Mouse (Mus musculus) liver, embryonic 12.5 days (tissue): ENCODE results near the gene Nat9. TPM values are rescaled to one million over a fixed set of nuclear protein-coding genes. Genes with fewer than 3 reads are reported as not detected.

Experiments used
- ATAC-seq: fragments of 200-750 bp; cut with Nextera tagmentation; 2 replicates; pipeline ENCODE4 v1.8.0; 2017; ENCODE audit warnings: moderate number of reproducible peaks, mild to moderate bottlenecking, moderate library complexity
- H3K27ac ChIP-seq: fragments of 300-500 bp; sonication (generic); 2 replicates; pipeline ENCODE4 v1.5.1; 2016; ENCODE audit warnings: mild to moderate bottlenecking
- H3K27me3 ChIP-seq: fragments of 300-500 bp; sonication (generic); replicated peaks from 2 replicates; pipeline ENCODE4 v1.6.1; 2016; ENCODE audit warnings: mild to moderate bottlenecking, moderate library complexity
- H3K36me3 ChIP-seq: fragments of 300-500 bp; sonication (generic); 2 replicates; pipeline ENCODE4 v1.6.1; 2016; ENCODE audit warnings: mild to moderate bottlenecking, moderate library complexity
- H3K4me1 ChIP-seq: fragments of 300-500 bp; sonication (generic); 2 replicates; pipeline ENCODE4 v1.6.1; 2016
- H3K4me2 ChIP-seq: fragments of 300-500 bp; sonication (generic); 2 replicates; pipeline ENCODE4 v1.6.1; 2016; ENCODE audit warnings: mild to moderate bottlenecking, moderate library complexity
- H3K4me3 ChIP-seq: fragments of 300-500 bp; sonication (generic); 2 replicates; pipeline ENCODE4 v1.5.1; 2016; ENCODE audit warnings: mild to moderate bottlenecking, moderate library complexity
- H3K9ac ChIP-seq: fragments of 300-500 bp; sonication (generic); 2 replicates; pipeline ENCODE4 v1.6.1; 2016; ENCODE audit warnings: mild to moderate bottlenecking, moderate library complexity
- H3K9me3 ChIP-seq: fragments of 300-500 bp; sonication (generic); replicated peaks from 2 replicates; pipeline ENCODE4 v1.6.1; 2016; ENCODE audit warnings: mild to moderate bottlenecking, moderate library complexity
- whole genome bisulfite sequencing: fragments of 180-500 bp; shearing (Covaris S2); methylation state at CpG from one replicate; pipeline ENCODE4 v1.1.7; 2016; ENCODE audit not compliant: insufficient replicate concordance; 5-methylcytosine and 5-hydroxymethylcytosine counted together
- polyA plus RNA-seq: library from polyadenylated mRNA; unstranded; fragments of >200 nt; fragmentation: Nextera tagmentation; extraction: Ambion mirVana; gene quantifications from 2 replicates; pipeline ENCODE4 v1.2.1, GENCODE M21; 2016

Nat9 gene
- polyA plus RNA-seq, 1 experiment from 2014 or later = 12.9 TPM

DNA sequence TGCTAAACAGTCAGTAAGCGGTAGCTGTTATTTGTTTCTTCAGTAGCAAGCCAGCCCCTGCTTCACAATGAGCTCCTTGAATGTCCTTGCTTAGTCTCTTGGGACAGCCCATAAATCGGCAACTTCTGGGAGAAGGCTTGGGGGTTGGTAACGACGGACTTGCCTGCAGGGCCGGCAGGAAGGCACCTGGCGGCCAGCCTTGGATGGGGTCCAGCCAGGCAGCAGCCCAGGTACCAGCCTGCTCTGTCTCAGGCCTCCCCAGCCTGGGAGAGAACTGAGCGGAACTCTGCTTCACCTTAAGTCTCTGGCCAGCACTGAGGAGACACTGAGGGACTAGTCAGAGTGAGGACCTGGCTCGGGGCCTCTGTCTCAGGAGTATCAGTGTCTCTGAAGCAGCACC is 16.5 kb downstream of the Nat9 start:
- Histone ChIP-seq H3K27me3 (no peaks in the 10 kb centered on the region), H3K27ac (no peak overlapping the region), H3K4me3 (no peak overlapping the region), H3K4me2 (no peak overlapping the region), H3K9ac (no peak overlapping the region), H3K36me3 (peaks cover 22% of the 10 kb centered on the region), H3K9me3 (no peaks in the 10 kb centered on the region), H3K4me1 (peaks cover 64% of the 10 kb centered on the region)
- ATAC-seq = no peak
- 70% methylated on average over 8 of the region's 8 CpGs for WGBS

- H3K4me1 ChIP-seq = peaks cover 64% of the 10 kb centered on the region
- no peak overlapping the region for H3K9ac ChIP-seq
- no peaks in the 10 kb centered on the region for H3K9me3 ChIP-seq
- H3K36me3 ChIP-seq = peaks cover 18% of the 10 kb centered on the region
- ATAC-seq = no peak
- 78% methylated on average over 4 of the region's 4 CpGs for WGBS
- H3K4me3 ChIP-seq = no peak overlapping the region
- no peaks in the 10 kb centered on the region for H3K27me3 ChIP-seq
- H3K27ac ChIP-seq = no peak overlapping the region
- no peak overlapping the region for H3K4me2 ChIP-seq
Measured at GRCm38 (mm10) chr11:115169430-115169829, 18.2 kb downstream of the Nat9 start.

DNA sequence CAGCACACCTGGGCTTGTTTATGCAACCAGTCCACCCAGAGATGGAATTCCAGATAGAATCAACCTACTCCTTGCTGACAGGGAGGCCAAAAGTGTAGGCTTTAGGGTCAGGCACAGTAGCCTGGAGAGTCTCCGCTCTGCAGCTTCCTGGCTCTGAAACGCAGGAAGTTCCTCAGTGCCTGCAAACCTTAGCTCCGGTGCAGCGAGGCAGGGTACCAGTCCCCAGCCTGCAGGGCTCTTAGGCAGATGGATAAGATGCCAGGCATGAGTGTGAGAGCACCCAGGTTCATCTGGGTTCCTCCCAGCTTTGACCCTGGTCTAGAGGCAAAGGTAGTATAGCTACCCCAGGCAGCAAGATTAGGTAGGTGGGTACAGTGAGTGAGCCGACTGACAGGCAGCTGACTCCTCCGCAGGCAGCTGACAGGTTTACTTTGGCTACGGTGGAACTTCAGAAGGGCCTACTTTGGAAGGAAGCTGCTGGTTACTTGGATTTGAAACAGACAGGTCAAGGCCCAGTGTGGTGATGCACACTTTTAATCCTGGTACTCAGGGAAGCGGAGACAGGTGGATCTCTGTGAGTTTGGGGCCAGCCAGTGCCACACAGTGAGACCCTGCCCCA is 19.9 kb downstream of the Nat9 start:
- ATAC-seq = no peak
- WGBS = 69% methylated on average over 8 of the region's 8 CpGs
- peaks cover 57% of the 10 kb centered on the region for H3K4me1 ChIP-seq

DNA sequence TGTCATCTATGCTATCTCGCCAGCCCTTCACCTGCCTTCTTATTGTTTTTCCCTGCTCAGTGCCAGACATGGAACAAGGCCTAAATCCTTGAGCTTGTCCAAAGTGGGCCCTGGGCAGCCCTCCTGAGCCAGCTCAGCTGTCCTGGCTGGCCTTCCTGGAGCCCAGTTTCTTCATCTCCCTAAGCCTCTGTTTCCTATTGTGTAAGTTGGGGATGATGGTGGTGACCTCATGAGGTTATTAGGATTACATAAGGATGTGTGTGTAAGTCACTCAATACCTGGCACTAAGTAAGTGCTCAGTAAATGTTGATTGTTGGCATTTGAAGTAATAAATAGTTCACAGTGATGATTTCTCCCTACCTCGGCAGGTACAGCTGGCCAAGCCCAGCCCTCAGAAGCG is 20.9 kb downstream of the Nat9 start:
- no peak overlapping the region for H3K4me2 ChIP-seq
- WGBS = 73% methylated on average over 3 of the region's 3 CpGs
- no peak for ATAC-seq
- H3K4me3 ChIP-seq = no peak overlapping the region
- no peaks in the 10 kb centered on the region for H3K9me3 ChIP-seq
- H3K27ac ChIP-seq = no peak overlapping the region
- H3K9ac ChIP-seq = no peak overlapping the region
- peaks cover 57% of the 10 kb centered on the region for H3K4me1 ChIP-seq
- H3K27me3 ChIP-seq = no peaks in the 10 kb centered on the region
- H3K36me3 ChIP-seq = peaks cover 18% of the 10 kb centered on the region

More for the DNA sequence above, 19.9 kb downstream of the Nat9 start:
- no peaks in the 10 kb centered on the region for H3K27me3 ChIP-seq
- H3K27ac ChIP-seq = no peak overlapping the region
- 0 out of 2 replicates have a peak overlapping the region, but pooled peaks have one; percentile 8 for H3K4me2 ChIP-seq
- H3K36me3 ChIP-seq = peaks cover 18% of the 10 kb centered on the region
- no peaks in the 10 kb centered on the region for H3K9me3 ChIP-seq
- H3K9ac ChIP-seq = no peak overlapping the region
- no peak overlapping the region for H3K4me3 ChIP-seq

- Histone ChIP-seq H3K27me3 (no peaks in the 10 kb centered on the region), H3K9ac (peak overlapping the region; percentile 75), H3K36me3 (peaks cover 12% of the 10 kb centered on the region), H3K27ac (peak overlapping the region; percentile 28; the same call in 1 of the 2 replicates), H3K4me1 (peaks cover 70% of the 10 kb centered on the region), H3K4me2 (peak overlapping the region; percentile 84), H3K4me3 (peak overlapping the region; percentile 70), H3K9me3 (no peaks in the 10 kb centered on the region)
- WGBS = 10% methylated on average over 9 of the region's 9 CpGs
- no peak for ATAC-seq
Measured at GRCm38 (mm10) chr11:115164976-115165374, 22.7 kb downstream of the Nat9 start.

- WGBS = under 1% methylated on average over 12 of the region's 14 CpGs
- no peak for ATAC-seq
Measured at GRCm38 (mm10) chr11:115164341-115164975, 23.2 kb downstream of the Nat9 start.

DNA sequence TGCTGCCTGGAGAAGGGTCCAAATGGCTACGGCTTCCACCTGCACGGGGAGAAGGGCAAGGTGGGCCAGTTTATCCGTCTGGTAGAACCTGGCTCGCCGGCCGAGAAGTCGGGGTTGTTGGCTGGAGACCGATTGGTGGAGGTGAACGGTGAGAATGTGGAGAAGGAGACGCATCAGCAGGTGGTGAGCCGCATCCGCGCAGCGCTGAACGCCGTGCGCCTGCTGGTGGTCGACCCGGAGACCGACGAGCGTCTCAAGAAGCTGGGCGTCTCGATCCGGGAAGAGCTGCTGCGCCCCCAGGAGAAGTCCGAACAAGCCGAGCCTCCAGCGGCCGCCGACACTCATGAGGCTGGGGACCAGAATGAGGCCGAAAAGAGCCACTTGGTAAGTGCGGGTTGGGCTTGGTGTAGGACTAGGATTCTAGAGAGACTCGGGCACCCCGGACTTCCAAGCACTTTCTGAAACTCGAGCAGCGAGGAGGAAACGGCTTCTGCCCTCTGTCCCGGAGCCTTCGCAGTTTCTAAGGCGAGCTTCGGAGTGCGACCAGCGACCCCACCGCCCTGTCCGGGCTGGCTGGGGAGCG is 24.0 kb downstream of the Nat9 start:
- ATAC-seq = peak; percentile 7; the same call in 1 of the 2 replicates
- peaks cover 8% of the 10 kb centered on the region for H3K36me3 ChIP-seq
- peak overlapping the region; percentile 70 for H3K4me3 ChIP-seq
- H3K4me1 ChIP-seq = peaks cover 74% of the 10 kb centered on the region
- peak overlapping the region; percentile 75 for H3K9ac ChIP-seq
- H3K27me3 ChIP-seq = no peaks in the 10 kb centered on the region
- H3K27ac ChIP-seq = peak overlapping the region; percentile 55; the same call in 1 of the 2 replicates
- peak overlapping the region; percentile 84 for H3K4me2 ChIP-seq
- under 1% methylated on average over 47 of the region's 47 CpGs for WGBS
- no peaks in the 10 kb centered on the region for H3K9me3 ChIP-seq

More at GRCm38 (mm10) chr11:115164341-115164975, 23.2 kb downstream of the Nat9 start:
- Histone ChIP-seq H3K4me3 (peak overlapping the region; percentile 70), H3K27ac (peak overlapping the region; percentile 28; the same call in 1 of the 2 replicates), H3K4me1 (peaks cover 70% of the 10 kb centered on the region), H3K4me2 (peak overlapping the region; percentile 84), H3K9me3 (no peaks in the 10 kb centered on the region), H3K27me3 (no peaks in the 10 kb centered on the region), H3K36me3 (peaks cover 11% of the 10 kb centered on the region), H3K9ac (peak overlapping the region; percentile 75)

DNA sequence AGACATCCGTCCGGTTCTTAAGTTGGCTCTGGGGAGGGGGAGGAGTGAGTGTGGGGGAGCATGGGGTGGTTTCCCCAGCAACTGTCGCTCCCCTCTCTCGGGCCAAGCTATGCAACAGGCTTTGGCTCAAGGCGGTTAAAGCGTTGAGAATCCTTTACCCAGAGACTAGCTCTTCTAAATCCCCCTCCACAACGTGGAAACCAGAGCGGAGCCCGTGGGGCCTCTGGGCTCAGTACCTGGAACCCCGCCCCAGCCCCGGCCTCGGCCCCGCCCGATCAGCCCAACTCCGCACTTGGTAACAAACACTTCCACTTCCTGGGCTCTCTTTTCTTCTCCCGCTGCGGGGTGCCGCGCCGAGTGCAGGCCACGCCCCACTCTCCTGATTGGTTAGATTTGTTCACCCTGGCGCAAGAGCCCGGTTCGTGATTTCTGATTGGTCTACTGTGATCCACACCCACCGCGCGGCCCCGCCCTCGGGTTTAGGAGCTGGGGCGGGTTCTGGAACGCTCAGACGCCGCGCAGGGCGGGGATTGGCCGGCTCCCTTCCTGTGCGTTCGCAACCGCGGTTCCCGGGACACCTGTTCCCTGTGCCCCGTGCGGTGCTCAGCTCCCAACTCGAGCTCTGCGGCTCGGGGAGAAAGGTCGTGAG is 24.7 kb downstream of the Nat9 start, which contains the start of gene Slc9a3r1:
Gene Slc9a3r1, plus strand, starts transcription at position 510 of the 649 bp plus-strand sequence.
- H3K27me3 ChIP-seq = no peaks in the 10 kb centered on the region
- H3K36me3 ChIP-seq = peaks cover 3% of the 10 kb centered on the region; the same call in 1 of the 2 replicates
- peak within 1 kb of the TSS; percentile 78 for H3K27ac ChIP-seq
- peak within 1 kb of the TSS; percentile 75 for H3K9ac ChIP-seq
- H3K4me1 ChIP-seq = peaks cover 78% of the 10 kb centered on the region
- H3K4me3 ChIP-seq = peak within 1 kb of the TSS; percentile 70
- peak; percentile 94 for ATAC-seq
- under 1% methylated on average over 47 of the region's 47 CpGs for WGBS
- no peaks in the 10 kb centered on the region for H3K9me3 ChIP-seq
- H3K4me2 ChIP-seq = peak within 1 kb of the TSS; percentile 84

DNA sequence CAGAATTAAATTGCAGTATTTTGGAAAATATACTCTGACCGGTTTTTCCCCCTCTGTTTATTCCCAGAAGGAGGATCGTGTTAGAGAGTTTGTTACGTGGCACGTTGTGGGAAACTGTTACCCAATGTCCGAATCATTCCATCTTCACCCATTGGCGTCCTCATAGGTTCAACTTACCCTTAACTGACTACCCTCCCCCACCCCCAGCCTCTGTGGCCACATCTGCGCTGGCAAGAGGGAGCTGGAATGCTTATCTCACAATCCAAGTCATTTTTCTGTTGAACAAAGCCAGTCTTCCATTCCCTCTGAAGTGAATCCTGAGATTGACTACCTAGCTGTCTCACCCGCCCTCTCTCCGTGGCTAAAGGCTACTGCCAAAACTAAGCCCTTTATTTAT is 25.5 kb downstream of the Nat9 start:
- no peaks in the 10 kb centered on the region for H3K27me3 ChIP-seq
- peak overlapping the region; percentile 84 for H3K4me2 ChIP-seq
- H3K4me3 ChIP-seq = peak overlapping the region; percentile 70
- H3K27ac ChIP-seq = peak overlapping the region; percentile 78
- H3K9ac ChIP-seq = peak overlapping the region; percentile 71
- ATAC-seq = no peak
- 22% methylated on average over 9 of the region's 9 CpGs for WGBS
- H3K36me3 ChIP-seq = peaks cover 2% of the 10 kb centered on the region; the same call in 1 of the 2 replicates
- H3K9me3 ChIP-seq = no peaks in the 10 kb centered on the region
- peaks cover 79% of the 10 kb centered on the region for H3K4me1 ChIP-seq

DNA sequence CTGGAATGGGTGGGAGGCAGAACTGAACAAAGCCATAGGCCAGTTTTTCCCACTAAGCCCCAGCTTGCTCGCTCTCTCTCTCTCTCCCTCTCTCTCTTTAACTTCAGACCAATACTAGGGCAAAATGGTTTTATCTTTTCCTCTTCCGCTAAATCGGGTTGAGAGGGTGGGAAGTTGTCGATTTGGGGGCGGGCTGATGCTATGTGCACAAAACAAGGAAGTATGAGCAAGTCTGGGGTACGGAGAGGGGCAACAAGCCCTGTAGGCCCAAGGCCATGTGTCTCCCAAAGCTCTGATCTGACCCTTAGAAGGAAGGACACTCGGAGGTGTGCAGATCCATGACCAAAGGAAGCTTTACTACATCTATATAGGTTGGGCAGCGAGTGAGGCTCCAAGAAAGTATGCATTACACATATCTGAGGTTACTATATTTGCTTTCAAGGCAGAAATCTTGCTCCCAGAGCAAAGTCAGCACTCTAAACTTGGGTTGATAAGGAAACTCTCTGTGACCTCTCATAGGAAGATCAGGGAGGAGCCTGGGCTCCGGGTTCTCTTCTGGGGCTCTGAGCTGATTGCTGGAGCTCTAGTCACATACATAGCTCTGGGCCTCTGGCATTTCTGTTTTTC is 26.0 kb downstream of the Nat9 start:
- Histone ChIP-seq H3K36me3 (no peaks in the 10 kb centered on the region), H3K9me3 (no peaks in the 10 kb centered on the region), H3K27me3 (0 out of 2 replicates have a peak, but pooled peaks cover 4% of the 10 kb centered on the region), H3K4me3 (no peak overlapping the region), H3K4me2 (peak overlapping the region; percentile 84), H3K4me1 (peaks cover 74% of the 10 kb centered on the region), H3K27ac (peak overlapping the region; percentile 78), H3K9ac (no peak overlapping the region; the same call in 1 of the 2 replicates)
- ATAC-seq = no peak
- 23% methylated on average over 9 of the region's 9 CpGs for WGBS

- H3K4me3 ChIP-seq = no peak overlapping the region
- H3K36me3 ChIP-seq = no peaks in the 10 kb centered on the region
- 0 out of 2 replicates have a peak, but pooled peaks cover 7% of the 10 kb centered on the region for H3K27me3 ChIP-seq
- WGBS = 20% methylated on average over 10 of the region's 10 CpGs
- peaks cover 69% of the 10 kb centered on the region for H3K4me1 ChIP-seq
- H3K4me2 ChIP-seq = peak overlapping the region; percentile 84
- no peaks in the 10 kb centered on the region for H3K9me3 ChIP-seq
- peak overlapping the region; percentile 78 for H3K27ac ChIP-seq
- ATAC-seq = no peak
- no peak overlapping the region for H3K9ac ChIP-seq
Measured at GRCm38 (mm10) chr11:115160883-115161577, 26.6 kb downstream of the Nat9 start.
